In the genomic region with DNA sequence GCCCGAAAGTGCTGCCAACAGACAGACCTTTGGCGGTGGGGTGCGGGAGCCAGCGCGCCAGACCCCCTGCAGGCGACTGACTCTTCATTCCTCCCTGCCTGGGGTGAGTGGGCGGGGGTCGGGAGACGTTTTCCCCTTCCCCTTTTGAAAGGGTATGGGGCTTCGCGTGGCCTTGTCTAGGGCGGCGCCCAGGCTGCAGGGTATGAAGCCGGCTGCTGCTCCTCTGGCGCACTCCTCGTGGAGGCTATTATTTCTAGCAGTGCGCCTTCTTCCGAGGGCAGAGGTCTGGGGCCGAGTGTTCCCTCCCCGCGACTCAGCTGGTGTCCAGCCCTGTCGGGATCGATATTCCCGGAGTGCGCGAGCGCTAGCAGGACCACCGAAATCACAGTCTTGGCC, we compare ENCODE assay signal across 8 mouse cellular contexts. TPM values are rescaled to one million over a fixed set of nuclear protein-coding genes. Genes with fewer than 3 reads are reported as not detected.
DNase-seq lines count a peak whose midpoint lies in the region; ATAC-seq and TF ChIP-seq lines count a peak whose summit lies in the region.

No protein-coding gene starts in this region.

- peak overlapping the region; percentile 75 for H3K4me2 ChIP-seq in kidney, embryonic 15.5 days
- peak overlapping the region; percentile 57 for H3K4me2 ChIP-seq in embryonic facial prominence, embryonic 11.5 days (ENCODE audit: low read depth, low read length)
- peak overlapping the region; percentile 55 for H3K4me2 ChIP-seq in intestine, embryonic 14.5 days (ENCODE audit: low read length)
- peak overlapping the region; percentile 58 for H3K4me2 ChIP-seq in midbrain, embryonic 14.5 days (ENCODE audit: low read length)

- ATAC-seq in kidney, embryonic 15.5 days (replicated peaks; ENCODE audit: low FRiP score), result peak; percentile 77
- peak; percentile 65 for ATAC-seq in Patski
- ATAC-seq in embryonic facial prominence, embryonic 11.5 days (replicated peaks; ENCODE audit: insufficient number of reproducible peaks, low FRiP score, low TSS enrichment, low read depth), result no peak; the same call in 1 of the 2 replicates
- ATAC-seq in intestine, embryonic 14.5 days (replicated peaks; ENCODE audit: low FRiP score, low TSS enrichment, low read depth), result peak; percentile 78
- ATAC-seq in midbrain, embryonic 14.5 days (ENCODE audit: low FRiP score, low TSS enrichment), result peak; percentile 77

- peak overlapping the region; percentile 81 for H3K4me3 ChIP-seq in kidney, embryonic 15.5 days (replicated peaks)
- H3K4me3 ChIP-seq in embryonic facial prominence, embryonic 11.5 days (ENCODE audit: low read depth, low read length), result peak overlapping the region; percentile 77
- H3K4me3 ChIP-seq in intestine, embryonic 14.5 days (ENCODE audit: low read depth, low read length), result peak overlapping the region; percentile 70
- H3K4me3 ChIP-seq in midbrain, embryonic 14.5 days (replicated peaks; ENCODE audit: low read depth, low read length), result peak overlapping the region; percentile 74

- POLR2A ChIA-PET in Patski (lab: Charles Lee), result interaction anchor here (1.2 kb wide), 1 partner anchor 92 kb away, joined by 3 read pairs; no protein-coding TSS in a partner anchor

- peak overlapping the region; percentile 91 for H3K27ac ChIP-seq in kidney, embryonic 15.5 days
- peak overlapping the region; percentile 80 for H3K27ac ChIP-seq in embryonic facial prominence, embryonic 11.5 days (replicated peaks; ENCODE audit: low read depth, low read length)
- peak overlapping the region; percentile 82 for H3K27ac ChIP-seq in intestine, embryonic 14.5 days (ENCODE audit: low read depth)
- H3K27ac ChIP-seq in midbrain, embryonic 14.5 days (replicated peaks; ENCODE audit: low read depth, low read length), result peak overlapping the region; percentile 95

- peak overlapping the region; percentile 66 for H3K9ac ChIP-seq in kidney, embryonic 15.5 days
- H3K9ac ChIP-seq in embryonic facial prominence, embryonic 11.5 days (replicated peaks; ENCODE audit: low read length), result peak overlapping the region; percentile 73
- peak overlapping the region; percentile 75 for H3K9ac ChIP-seq in intestine, embryonic 14.5 days (ENCODE audit: low read length)
- H3K9ac ChIP-seq in midbrain, embryonic 14.5 days (replicated peaks; ENCODE audit: low read length), result peak overlapping the region; percentile 76

- no peak for DNase-seq in kidney, adult 8-10 months
- no peak for DNase-seq in Patski (ENCODE audit: low read depth, low spot score)
- DNase-seq in embryonic facial prominence, embryonic 11.5 days (ENCODE audit: low spot score), result no peak
- DNase-seq in intestine, embryonic 14.5 days (ENCODE audit: low spot score), result no peak
- DNase-seq in midbrain, embryonic 14.5 days, result no peak
- DNase-seq in kidney, postnatal 14 days, result no peak
- DNase-seq in adrenal gland, adult (ENCODE audit: inconsistent age in 2 of 2, low spot score in 1 of 2), result no peak

- H3K9me3 ChIP-seq in kidney, embryonic 15.5 days (replicated peaks), result no peaks in the 10 kb centered on the region
- H3K9me3 ChIP-seq in embryonic facial prominence, embryonic 11.5 days (replicated peaks; ENCODE audit: control insufficient read depth, low read length), result no peaks in the 10 kb centered on the region
- no peaks in the 10 kb centered on the region for H3K9me3 ChIP-seq in intestine, embryonic 14.5 days (ENCODE audit: control insufficient read depth, low read length)
- no peaks in the 10 kb centered on the region for H3K9me3 ChIP-seq in midbrain, embryonic 14.5 days (ENCODE audit: control insufficient read depth, low read length)

- no peaks in the 10 kb centered on the region for H3K4me1 ChIP-seq in kidney, embryonic 15.5 days
- H3K4me1 ChIP-seq in embryonic facial prominence, embryonic 11.5 days (ENCODE audit: control insufficient read depth, insufficient read depth, low read length), result no peaks in the 10 kb centered on the region
- H3K4me1 ChIP-seq in intestine, embryonic 14.5 days (replicated peaks; ENCODE audit: control insufficient read depth, insufficient read depth, low read length), result no peaks in the 10 kb centered on the region
- no peaks in the 10 kb centered on the region for H3K4me1 ChIP-seq in midbrain, embryonic 14.5 days (ENCODE audit: control insufficient read depth, insufficient read depth, low read length)

- WGBS in kidney, embryonic 15.5 days, result under 1% methylated on average over 28 of the region's 28 CpGs
- WGBS in embryonic facial prominence, embryonic 11.5 days, result 0% methylated on average over 26 of the region's 28 CpGs
- WGBS in intestine, embryonic 14.5 days, result 0% methylated on average over 25 of the region's 28 CpGs
- 2% methylated on average over 28 of the region's 28 CpGs for WGBS in midbrain, embryonic 14.5 days

- no peaks in the 10 kb centered on the region for H3K36me3 ChIP-seq in kidney, embryonic 15.5 days
- no peaks in the 10 kb centered on the region for H3K36me3 ChIP-seq in embryonic facial prominence, embryonic 11.5 days (replicated peaks; ENCODE audit: control insufficient read depth, insufficient read depth, low read depth, low read length)
- H3K36me3 ChIP-seq in intestine, embryonic 14.5 days (ENCODE audit: control insufficient read depth, insufficient read depth, low read length), result no peaks in the 10 kb centered on the region
- H3K36me3 ChIP-seq in midbrain, embryonic 14.5 days (ENCODE audit: control insufficient read depth, insufficient read depth, low read length), result no peaks in the 10 kb centered on the region

- no peak for TF ChIP-seq CTCF in Patski (IDR thresholded peaks at IDR 0.05)

- no peaks in the 10 kb centered on the region for H3K27me3 ChIP-seq in kidney, embryonic 15.5 days
- H3K27me3 ChIP-seq in Patski, result peaks cover under 1% of the 10 kb centered on the region
- H3K27me3 ChIP-seq in embryonic facial prominence, embryonic 11.5 days (ENCODE audit: control insufficient read depth, insufficient read depth, low read length), result no peaks in the 10 kb centered on the region
- H3K27me3 ChIP-seq in intestine, embryonic 14.5 days (replicated peaks; ENCODE audit: control insufficient read depth, insufficient read depth, low read length), result no peaks in the 10 kb centered on the region
- no peaks in the 10 kb centered on the region for H3K27me3 ChIP-seq in midbrain, embryonic 14.5 days (ENCODE audit: control insufficient read depth, insufficient read depth, low read length)

- CTCF ChIA-PET in Patski (lab: Charles Lee), result no interaction called here

- in situ Hi-C loops in Patski (cut with MboI; ENCODE audit: low pct_unique_long_range_greater_than_20kb), result loop anchor here (10.0 to 25.0 kb wide), 4 partner anchors 437 to 1137 kb away; a partner anchor contains a TSS

RNA-seq across cellular contexts. Expression of a gene that starts 0.6 kb away (rescaled TPM):
- polyA plus RNA-seq in kidney, embryonic 15.5 days (2015; fragmentation: Nextera tagmentation; extraction: Ambion mirVana), result 23.1 and 25.1 TPM in 2 replicates
- polyA plus RNA-seq in Patski (2021), result 42.7 TPM
- 35.5 and 38.1 TPM in 2 replicates for polyA plus RNA-seq in embryonic facial prominence, embryonic 11.5 days (2014; fragmentation: Nextera tagmentation; extraction: Ambion mirVana)
- polyA plus RNA-seq in intestine, embryonic 14.5 days (2014; fragmentation: Nextera tagmentation; extraction: Ambion mirVana), result 21.5 and 34.2 TPM in 2 replicates
- polyA plus RNA-seq in midbrain, embryonic 14.5 days (2014; fragmentation: Nextera tagmentation; extraction: Ambion mirVana), result 22.6 and 26.6 TPM in 2 replicates

RNA-seq across cellular contexts. Expression of a gene that starts 16.1 kb away (rescaled TPM):
- polyA plus RNA-seq in kidney, embryonic 15.5 days (2015; fragmentation: Nextera tagmentation; extraction: Ambion mirVana), result not detected in 2 replicates
- not detected for polyA plus RNA-seq in Patski (2021)
- polyA plus RNA-seq in embryonic facial prominence, embryonic 11.5 days (2014; fragmentation: Nextera tagmentation; extraction: Ambion mirVana), result not detected in 2 replicates
- polyA plus RNA-seq in intestine, embryonic 14.5 days (2014; fragmentation: Nextera tagmentation; extraction: Ambion mirVana), result not detected in 2 replicates
- polyA plus RNA-seq in midbrain, embryonic 14.5 days (2014; fragmentation: Nextera tagmentation; extraction: Ambion mirVana), result not detected in 2 replicates
